Mouse (Mus musculus) heart, adult 2 months (tissue): ENCODE data around the gene Iscu. TPM values are rescaled to one million over a fixed set of nuclear protein-coding genes. Genes with fewer than 3 reads are reported as not detected.

ENCODE experiments used
- DNase-seq, 2 experiments: peaks; one replicate each; pipeline ENCODE4 v3.0.0; 2021
- H3K27ac ChIP-seq: fragments of 200-600 bp; 2 replicates; pipeline ENCODE4 v1.8.1; 2022
- H3K27me3 ChIP-seq: fragments of 200-500 bp; 2 replicates; pipeline ENCODE4 v1.6.1; 2012; ENCODE audit warnings: mild to moderate bottlenecking, low read length, inconsistent platforms, mixed read lengths; ENCODE audit not compliant: control insufficient read depth, insufficient read depth
- H3K36me3 ChIP-seq: fragments of 200-500 bp; 2 replicates; pipeline ENCODE4 v1.6.1; 2012; ENCODE audit warnings: low read length, inconsistent platforms; ENCODE audit not compliant: control insufficient read depth, insufficient read depth
- H3K4me1 ChIP-seq: fragments of 200-500 bp; 2 replicates; pipeline ENCODE4 v1.6.1; 2011; ENCODE audit warnings: low read length; ENCODE audit not compliant: control insufficient read depth, insufficient read depth
- H3K4me3 ChIP-seq: fragments of 200-600 bp; 2 replicates; pipeline ENCODE4 v1.8.1; 2022
- H3K79me2 ChIP-seq: fragments of 200-500 bp; replicated peaks from 2 replicates; pipeline ENCODE4 v1.6.1; 2012; ENCODE audit warnings: mild to moderate bottlenecking, inconsistent platforms, low read length, moderate library complexity, mixed read lengths; ENCODE audit not compliant: control insufficient read depth, insufficient read depth
- H3K9ac ChIP-seq: fragments of 200-500 bp; 2 replicates; pipeline ENCODE4 v1.6.1; 2012; ENCODE audit warnings: low read depth, mild to moderate bottlenecking, control low read depth, inconsistent platforms, low read length, mixed read lengths
- CTCF ChIP-seq: fragments of 200-600 bp; IDR thresholded peaks from 2 replicates; pipeline ENCODE4 v1.8.1; 2022; ENCODE audit warnings: antibody characterized with exemption, mild to moderate bottlenecking, moderate library complexity
- EP300 ChIP-seq: fragments of 200-500 bp; IDR thresholded peaks from 2 replicates; pipeline ENCODE4 v1.6.1; 2011; ENCODE audit warnings: low read depth, low read length, control low read depth; ENCODE audit not compliant: insufficient read depth
- POLR2A ChIP-seq: fragments of 200-500 bp; IDR thresholded peaks from 2 replicates; pipeline ENCODE4 v1.6.1; 2011; ENCODE audit warnings: mild to moderate bottlenecking, low read depth, low read length, control low read depth; ENCODE audit not compliant: insufficient read depth
- WGBS: fragments of 180-500 bp; shearing (Covaris S2); methylation state at CpG from one replicate; pipeline ENCODE4 v1.1.7; 2018; 5-methylcytosine and 5-hydroxymethylcytosine counted together
- intact Hi-C: fragments of 180-260 bp; cut with DNase I; formaldehyde crosslinking; loops from one replicate; pipeline ENCODE4 v1.15.1; 2025
- long read RNA-seq: library from polyadenylated mRNA; stranded (forward); transcript quantifications from one replicate; pipeline ENCODE4 v2.0.0, GENCODE M21; 2021
- polyA plus RNA-seq: library from polyadenylated mRNA; depleted of rRNA; stranded (reverse); fragments of >200 nt; gene quantifications from 2 replicates; pipeline ENCODE4 v1.2.3, GENCODE M21; 2012; rRNA removed
- total RNA-seq, 2 experiments: library from RNA; stranded (reverse); gene quantifications; 2 replicates each; pipeline ENCODE4 v1.2.3; 2021

Iscu gene
- 100 to 1,000 TPM; 176 to 202 TPM for total RNA-seq
- polyA plus RNA-seq, result 168 and 212 TPM in 2 replicates
- long read RNA-seq, transcript Iscu-202 (4 exons, 1,395 nt), result minor isoform, 7 of 206 reads
- long read RNA-seq, transcript Iscu-203 (5 exons, 1,116 nt), result minor isoform, 6 of 206 reads
- long read RNA-seq, transcript Iscu-201 (5 exons, 957 nt), result major isoform, 182 of 206 reads
- long read RNA-seq, partial matches to known transcripts, result 1 of 206 reads
- long read RNA-seq, other reads (novel, unspliced or antisense), result 5 of 206 reads

- Histone ChIP-seq H3K4me1 (no peaks in the 10 kb centered on the region), H3K36me3 (no peaks in the 10 kb centered on the region), H3K9ac (peak within 1 kb of the TSS; percentile 91), H3K27ac (peak within 1 kb of the TSS; percentile 100), H3K4me3 (peak within 1 kb of the TSS; percentile 96), H3K27me3 (no peaks in the 10 kb centered on the region), H3K79me2 (peaks cover 13% of the 10 kb centered on the region)
- TF ChIP-seq EP300 (peak; percentile 71; the same call in 1 of the 2 replicates), POLR2A (peak; percentile 64), CTCF (no peak)
- DNase-seq, result peak; percentile 97 to 98
- intact Hi-C loops, result loop anchor here (5.0 kb wide), 3 partner anchors 180 to 670 kb away; partner anchors contain the start of genes Mmab, Mvk and Ssh1
- under 1% methylated on average over 48 of the region's 49 CpGs for WGBS
Measured at GRCm38 (mm10) chr5:113772450-113772895, at the start of gene Iscu, which contains the start of gene Sart3. Gene Iscu (plus strand): TSS chr5:113772748. Gene Sart3 (minus strand): TSS chr5:113772510.

GRCm38 (mm10) chr5:113723567-113724237 is 48.8 kb upstream of the Iscu start:
- H3K27me3 ChIP-seq, result no peaks in the 10 kb centered on the region
- DNase-seq, result no peak
- 31% methylated on average over 8 of the region's 8 CpGs for WGBS
- intact Hi-C loops, result loop anchor here (1.0 to 5.0 kb wide), 4 partner anchors 51 to 357 kb away; no protein-coding TSS in a partner anchor
- no peak overlapping the region for H3K9ac ChIP-seq
- no peak overlapping the region for H3K4me3 ChIP-seq
- no peaks in the 10 kb centered on the region for H3K36me3 ChIP-seq
- H3K4me1 ChIP-seq, result no peaks in the 10 kb centered on the region
- H3K79me2 ChIP-seq, result no peaks in the 10 kb centered on the region
- no peak overlapping the region for H3K27ac ChIP-seq
- TF ChIP-seq POLR2A, result no peak
- no peak for TF ChIP-seq EP300
- no peak for TF ChIP-seq CTCF

GRCm38 (mm10) chr5:113724446-113724845 is 48.1 kb upstream of the Iscu start, which contains the start of gene 1700069L16Rik:
Gene 1700069L16Rik (minus strand): TSS chr5:113724772.
- no peak within 1 kb of the TSS for H3K9ac ChIP-seq
- no peaks in the 10 kb centered on the region for H3K36me3 ChIP-seq
- WGBS, result 6% methylated on average over 15 of the region's 15 CpGs
- intact Hi-C loops, result loop anchor here (1.0 to 5.0 kb wide), 4 partner anchors 52 to 358 kb away; no protein-coding TSS in a partner anchor
- H3K27ac ChIP-seq, result no peak within 1 kb of the TSS
- no peaks in the 10 kb centered on the region for H3K27me3 ChIP-seq
- H3K79me2 ChIP-seq, result no peaks in the 10 kb centered on the region
- TF ChIP-seq POLR2A (no peak), CTCF (peak; percentile 95), EP300 (peak; percentile 69; the same call in 1 of the 2 replicates)
- no peaks in the 10 kb centered on the region for H3K4me1 ChIP-seq
- DNase-seq, result peak; percentile 79 to 87
- no peak within 1 kb of the TSS for H3K4me3 ChIP-seq

DNA sequence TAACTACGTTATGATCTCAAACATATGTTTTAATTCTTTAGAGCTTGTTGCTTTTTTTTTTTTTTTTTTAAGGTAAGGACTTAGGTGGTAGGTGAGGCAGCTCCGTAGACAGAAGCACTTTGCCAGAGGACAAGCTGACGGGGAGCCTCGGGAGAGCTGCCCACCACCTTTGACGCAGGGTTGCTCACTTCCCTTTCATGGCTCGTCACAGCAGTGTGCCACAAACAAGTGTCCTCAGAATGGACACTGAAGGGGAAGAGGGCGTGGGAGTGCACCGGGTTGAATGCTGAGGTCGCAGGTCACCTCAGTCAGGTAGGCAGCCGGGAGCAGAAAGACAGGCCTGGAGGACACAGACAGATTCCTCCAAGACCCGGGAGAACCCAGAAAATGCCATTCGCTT is 47.1 kb upstream of the Iscu start:
- no peak for DNase-seq
- Histone ChIP-seq H3K36me3 (no peaks in the 10 kb centered on the region), H3K4me3 (no peak overlapping the region), H3K4me1 (no peaks in the 10 kb centered on the region), H3K79me2 (no peaks in the 10 kb centered on the region), H3K27me3 (no peaks in the 10 kb centered on the region), H3K27ac (no peak overlapping the region), H3K9ac (no peak overlapping the region)
- intact Hi-C loops, result loop anchor here (2.0 kb wide), 1 partner anchor 359 kb away; no protein-coding TSS in a partner anchor
- TF ChIP-seq EP300, result no peak
- no peak for TF ChIP-seq POLR2A
- TF ChIP-seq CTCF, result no peak
- WGBS, result 65% methylated on average over 12 of the region's 12 CpGs

GRCm38 (mm10) chr5:113726618-113727017 is 45.9 kb upstream of the Iscu start:
- Histone ChIP-seq H3K36me3 (no peaks in the 10 kb centered on the region), H3K27ac (no peak overlapping the region), H3K4me1 (no peaks in the 10 kb centered on the region), H3K27me3 (no peaks in the 10 kb centered on the region), H3K79me2 (no peaks in the 10 kb centered on the region), H3K4me3 (no peak overlapping the region), H3K9ac (no peak overlapping the region)
- intact Hi-C loops, result no loop called here
- TF ChIP-seq POLR2A, result no peak
- no peak for TF ChIP-seq EP300
- TF ChIP-seq CTCF, result no peak
- no peak for DNase-seq
- 52% methylated on average over 6 of the region's 6 CpGs for WGBS
